Mouse (Mus musculus) naive thymus-derived CD4-positive, alpha-beta T cell, adult 2 months (primary cell): ENCODE data around the gene Slc16a3.

Source experiments
- DNase-seq: peaks from one replicate; pipeline ENCODE4 v3.0.0-alpha.2; 2011; ENCODE audit warnings: low read depth

The Slc16a3 gene

DNA sequence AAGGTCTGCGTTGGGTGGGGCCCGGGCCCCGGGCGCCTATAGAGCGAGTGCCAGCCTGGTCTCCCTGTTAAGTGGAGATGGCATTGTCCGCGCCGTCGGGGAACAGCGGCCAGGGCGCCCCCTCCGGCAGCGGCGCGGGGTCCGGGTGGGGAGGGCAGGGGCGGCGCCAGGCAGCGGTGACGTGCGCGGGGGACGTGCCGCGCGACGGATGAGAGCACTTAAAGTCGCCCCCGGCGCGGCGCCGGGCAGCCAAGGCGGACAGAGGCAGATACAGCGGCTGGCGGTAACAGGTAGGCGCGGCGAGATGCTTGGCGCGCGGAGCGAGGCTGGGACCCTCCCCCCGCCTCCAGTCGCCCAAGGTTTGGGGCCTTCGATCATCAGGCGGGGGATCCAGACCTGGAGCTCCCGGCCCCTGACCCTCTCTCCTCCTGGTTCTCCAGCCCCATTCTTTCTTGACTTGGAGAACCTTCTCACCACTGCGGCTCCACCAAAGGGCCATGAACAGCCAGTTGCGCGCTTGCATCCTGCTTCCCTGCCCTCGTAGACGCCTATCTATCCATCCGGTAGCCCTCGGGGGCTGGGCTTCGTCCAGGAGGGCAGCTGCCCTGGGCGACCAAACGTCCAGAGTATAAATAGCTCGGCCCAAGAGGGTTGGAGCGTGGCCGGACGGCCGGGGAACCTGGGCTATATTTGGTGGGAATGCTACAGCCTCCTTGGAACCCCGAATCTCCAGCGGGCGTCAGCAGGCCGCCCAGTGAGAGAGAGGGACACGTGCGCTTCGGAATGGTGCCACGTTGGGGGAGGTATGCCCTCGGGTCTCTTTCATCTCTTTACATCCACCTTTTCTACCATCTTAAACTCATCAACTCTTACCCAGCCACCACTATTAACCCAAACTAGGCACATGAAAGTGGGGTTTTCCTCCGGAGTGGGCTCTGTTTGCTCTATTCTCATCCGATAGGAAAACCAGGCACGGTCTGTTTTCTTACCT is 876 bp downstream of the Slc16a3 start:
- DNase-seq: peak; percentile 69

DNA sequence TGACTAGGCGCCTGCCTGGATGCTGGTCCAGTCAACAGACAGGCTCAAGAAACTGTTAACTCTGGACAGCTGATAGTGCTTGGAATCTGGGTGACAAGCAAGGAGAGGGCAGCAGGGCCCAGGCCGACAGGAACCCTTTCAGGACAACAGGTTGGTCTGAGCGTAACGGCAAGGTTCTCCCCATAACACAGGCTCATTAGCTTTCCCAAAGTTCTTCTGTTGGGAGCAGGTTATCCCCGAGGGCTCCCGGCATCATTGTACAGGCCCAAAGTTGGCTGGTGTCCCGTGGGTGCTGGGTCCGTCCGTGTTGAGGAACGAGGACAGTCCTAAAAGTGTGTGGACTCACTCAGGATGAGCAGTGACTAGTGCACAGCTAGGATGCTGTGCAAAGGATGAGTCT is 1.6 kb downstream of the Slc16a3 start:
- DNase-seq: no peak

DNA sequence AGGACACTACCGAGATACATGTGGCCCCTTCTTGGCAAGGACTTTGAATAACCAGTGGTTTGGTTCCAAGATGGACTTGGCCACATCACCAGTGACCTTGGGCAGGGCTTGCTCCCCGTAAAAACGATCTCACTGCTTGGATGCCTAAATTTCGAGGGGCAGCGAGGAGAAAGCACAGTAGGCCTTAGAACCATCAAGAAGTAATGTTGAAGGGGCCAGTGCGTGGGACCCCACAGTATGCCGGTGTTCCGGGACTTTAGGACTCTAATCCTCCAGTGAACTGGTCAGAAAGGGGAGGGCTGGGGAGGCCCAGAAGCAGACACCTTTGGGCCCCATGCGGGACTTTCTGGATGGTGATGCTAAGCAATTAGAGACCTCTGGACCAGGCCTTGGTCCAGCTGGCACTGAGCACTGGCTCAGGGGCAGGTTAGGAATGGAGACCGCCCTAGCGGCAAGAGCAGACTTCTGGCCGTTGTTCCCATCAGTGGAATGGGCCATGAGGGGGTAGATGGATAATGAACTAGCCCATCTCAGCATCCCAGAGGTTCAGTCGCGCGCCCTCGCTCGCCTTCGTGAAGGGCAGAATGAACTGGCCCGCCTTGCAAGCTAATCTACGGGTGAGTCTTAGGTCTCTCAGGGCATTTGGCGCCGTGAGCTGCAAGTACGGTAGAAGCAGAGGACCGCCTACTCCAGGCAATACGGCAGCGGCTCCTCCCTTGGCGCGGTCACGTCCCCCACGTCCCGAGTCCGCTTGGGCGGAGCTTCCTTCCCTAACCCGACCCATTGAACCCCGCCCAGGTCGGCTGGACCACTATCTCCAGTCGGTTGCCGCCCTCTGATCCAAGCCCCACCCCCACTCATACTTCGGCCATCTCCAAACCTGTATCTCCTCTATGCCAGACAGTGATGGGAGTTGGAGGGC is 2.3 kb downstream of the Slc16a3 start:
- peak; percentile 70 for DNase-seq

DNA sequence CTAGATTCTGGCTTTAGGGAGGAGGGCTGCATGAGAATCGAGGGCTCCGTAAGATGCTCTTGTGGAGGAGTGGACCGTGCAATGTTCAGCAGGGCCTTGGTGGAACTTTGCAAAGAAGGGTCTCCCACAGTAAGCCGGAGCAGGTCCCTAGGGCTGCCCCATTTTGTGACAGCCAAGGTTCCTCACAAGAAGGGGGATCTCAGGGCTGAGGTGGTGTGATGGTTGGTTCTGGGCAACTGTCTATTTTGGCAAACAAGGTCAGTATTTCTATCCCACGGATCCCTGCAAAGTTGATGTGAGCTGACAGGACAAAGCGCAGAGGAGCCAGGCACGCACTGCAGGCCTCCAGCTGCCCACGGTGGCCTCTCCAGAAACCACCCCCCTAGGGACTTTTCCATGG is 3.0 kb downstream of the Slc16a3 start:
- DNase-seq: no peak

DNA sequence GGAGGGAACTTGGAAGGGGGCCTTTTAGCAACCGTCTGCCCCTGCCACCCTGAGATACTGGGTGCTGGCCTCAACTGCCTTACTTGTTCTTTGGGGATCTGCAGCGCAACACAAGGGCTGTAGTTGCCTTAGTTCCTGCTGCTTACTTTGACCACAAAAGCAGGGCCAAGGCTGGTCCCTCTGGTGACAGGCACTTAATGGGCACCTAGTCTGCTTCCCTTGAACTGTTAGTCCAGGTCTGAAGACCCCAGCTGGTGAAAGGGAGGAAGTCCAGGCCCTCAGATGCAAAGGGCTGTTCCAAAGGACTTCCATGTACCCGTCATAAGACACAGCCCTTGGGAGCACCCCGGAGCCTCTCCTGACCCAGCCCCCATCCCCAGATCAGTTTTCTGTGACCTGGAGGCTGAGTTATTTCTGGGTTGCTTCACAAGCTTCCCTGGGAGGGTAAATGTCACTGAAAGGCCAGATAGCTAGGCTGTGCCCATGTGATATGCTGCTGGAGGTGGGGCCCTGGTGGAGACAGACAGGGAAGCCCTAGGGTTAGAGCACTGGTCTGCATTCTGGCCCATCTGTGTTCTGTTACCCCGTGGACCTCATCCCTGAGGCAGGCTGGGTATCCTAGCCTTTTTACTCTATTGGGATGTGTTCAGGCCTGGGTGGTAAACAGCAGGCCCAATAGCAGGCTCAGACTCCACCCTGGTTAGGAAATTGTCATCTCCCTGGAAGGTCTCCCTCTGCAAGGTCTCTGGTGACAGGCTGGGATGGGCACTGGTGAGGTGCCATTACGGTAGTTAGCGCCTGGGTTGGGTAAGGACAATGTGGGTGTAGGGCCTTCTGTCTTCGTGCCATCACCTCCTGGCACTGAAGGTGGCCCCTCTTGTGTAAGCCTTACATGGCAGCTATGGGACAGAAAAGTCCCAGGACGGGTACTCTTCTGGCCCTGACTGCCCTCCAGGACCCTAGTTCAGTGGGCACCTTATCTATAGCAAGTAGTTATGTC is 3.8 kb downstream of the Slc16a3 start:
- no peak for DNase-seq

DNA sequence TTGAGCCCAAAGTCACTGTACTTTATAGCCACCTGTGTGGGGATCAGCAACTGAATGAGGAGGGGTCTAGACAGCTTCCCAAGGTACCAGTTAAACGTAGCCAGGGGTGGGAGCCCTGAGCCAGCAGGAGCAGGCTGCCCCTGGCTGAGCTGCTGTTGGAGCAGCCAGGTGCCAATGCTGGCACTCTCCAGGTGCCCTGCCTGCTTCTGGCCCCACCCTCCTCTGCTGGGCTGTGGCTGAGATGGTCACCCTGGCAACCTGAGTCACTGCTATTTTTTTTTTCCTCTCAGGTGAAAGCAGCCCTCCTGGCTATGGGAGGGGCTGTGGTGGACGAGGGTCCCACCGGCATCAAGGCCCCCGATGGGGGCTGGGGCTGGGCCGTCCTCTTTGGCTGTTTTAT is 6.7 kb downstream of the Slc16a3 start:
- no peak for DNase-seq

DNA sequence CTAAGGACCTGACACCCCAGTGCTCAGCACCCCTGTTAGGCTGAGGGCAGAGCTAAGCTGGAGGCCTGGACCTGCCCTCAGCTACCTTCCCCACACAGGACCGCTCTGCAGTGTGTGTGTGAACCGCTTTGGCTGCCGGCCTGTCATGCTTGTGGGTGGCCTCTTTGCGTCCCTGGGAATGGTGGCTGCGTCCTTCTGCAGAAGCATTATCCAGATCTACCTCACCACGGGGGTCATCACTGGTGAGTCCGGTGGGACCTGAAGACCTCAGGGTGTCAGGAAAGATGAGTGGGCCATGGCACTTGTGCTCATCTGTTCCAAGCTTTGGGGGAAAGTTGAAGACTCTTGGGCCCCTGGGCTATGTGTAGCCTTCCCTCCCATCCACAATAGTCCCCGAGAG is 7.4 kb downstream of the Slc16a3 start:
- no peak for DNase-seq

DNA sequence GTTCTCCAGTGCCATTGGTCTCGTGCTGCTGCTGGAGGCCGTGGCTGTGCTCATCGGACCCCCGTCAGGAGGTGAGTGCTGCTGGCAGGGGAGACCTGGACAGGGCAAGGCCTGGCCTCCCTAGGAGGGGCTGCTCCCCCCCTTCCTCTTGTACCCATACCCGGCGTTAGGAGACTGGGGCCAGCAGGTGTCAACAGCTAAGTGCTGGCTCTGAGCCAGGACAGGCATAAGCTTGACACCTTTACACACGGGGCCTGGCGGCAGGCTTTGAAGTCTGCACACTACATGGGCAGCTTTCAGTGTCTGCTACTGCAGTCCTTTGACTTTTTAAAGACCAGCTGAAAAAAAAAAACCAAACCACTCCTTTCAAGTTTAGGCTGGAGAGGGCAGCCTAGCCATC is 8.8 kb downstream of the Slc16a3 start:
- DNase-seq: no peak

DNA sequence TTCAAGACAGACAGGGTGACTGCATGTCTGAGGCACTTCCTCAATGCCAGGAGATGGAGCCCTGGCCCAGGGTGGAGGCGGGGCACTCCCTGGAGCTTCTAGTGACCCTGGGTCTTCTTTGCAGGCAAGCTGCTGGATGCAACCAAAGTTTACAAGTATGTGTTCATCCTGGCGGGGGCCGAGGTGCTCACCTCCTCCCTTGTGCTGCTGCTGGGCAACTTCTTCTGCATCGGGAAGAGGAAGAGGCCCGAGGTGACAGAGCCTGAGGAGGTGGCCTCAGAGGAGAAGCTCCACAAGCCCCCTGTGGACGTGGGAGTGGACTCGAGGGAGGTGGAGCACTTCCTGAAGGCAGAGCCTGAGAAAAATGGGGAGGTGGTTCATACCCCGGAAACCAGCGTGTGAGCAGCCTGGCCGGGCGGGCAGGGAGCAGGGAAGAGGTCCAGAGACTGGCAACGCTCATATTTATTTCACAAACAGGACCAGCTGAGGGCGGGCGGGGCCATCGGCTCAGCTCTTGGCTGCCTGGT is 9.5 kb downstream of the Slc16a3 start:
- DNase-seq: no peak

DNA sequence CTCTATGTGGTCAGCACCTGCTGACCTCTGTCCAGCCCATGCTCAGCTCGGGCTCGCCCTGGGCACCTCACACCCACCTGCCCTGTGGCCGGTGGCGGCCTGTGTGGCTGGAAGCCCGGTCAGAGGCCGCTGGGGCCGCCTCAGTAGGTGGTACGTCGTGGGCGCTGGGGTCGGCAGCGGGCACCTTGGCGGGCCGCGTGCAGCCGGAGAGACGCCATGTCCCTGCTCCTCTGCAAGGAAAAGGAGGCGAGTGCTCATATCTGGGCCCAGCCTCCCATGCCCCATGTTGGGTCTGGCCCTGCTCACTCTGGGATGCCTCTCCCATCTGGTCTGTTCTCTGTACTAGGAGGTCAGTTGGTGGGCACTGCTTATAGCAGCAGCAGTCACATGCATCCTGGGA is 10.8 kb downstream of the Slc16a3 start:
- DNase-seq: no peak

DNA sequence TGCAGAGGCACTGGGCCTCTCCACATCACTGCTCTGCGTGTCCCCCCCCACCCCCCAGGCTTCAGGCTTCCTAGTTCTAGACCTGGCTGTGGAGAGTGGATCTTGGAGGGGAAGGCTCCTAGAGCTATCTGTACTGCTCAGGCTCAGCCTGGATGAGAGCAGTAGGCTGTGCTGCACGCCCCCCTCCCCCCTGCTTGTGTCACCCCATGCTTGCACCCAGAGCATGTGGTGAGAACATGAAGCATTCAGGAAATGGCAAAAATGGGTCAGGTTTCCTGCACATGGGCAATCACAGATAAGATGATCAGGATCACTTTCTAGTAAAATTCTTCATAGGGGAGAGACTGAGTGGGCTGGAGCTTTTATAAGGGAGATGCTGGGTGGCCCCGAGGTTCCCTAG is 11.3 kb downstream of the Slc16a3 start:
- DNase-seq: no peak

DNA sequence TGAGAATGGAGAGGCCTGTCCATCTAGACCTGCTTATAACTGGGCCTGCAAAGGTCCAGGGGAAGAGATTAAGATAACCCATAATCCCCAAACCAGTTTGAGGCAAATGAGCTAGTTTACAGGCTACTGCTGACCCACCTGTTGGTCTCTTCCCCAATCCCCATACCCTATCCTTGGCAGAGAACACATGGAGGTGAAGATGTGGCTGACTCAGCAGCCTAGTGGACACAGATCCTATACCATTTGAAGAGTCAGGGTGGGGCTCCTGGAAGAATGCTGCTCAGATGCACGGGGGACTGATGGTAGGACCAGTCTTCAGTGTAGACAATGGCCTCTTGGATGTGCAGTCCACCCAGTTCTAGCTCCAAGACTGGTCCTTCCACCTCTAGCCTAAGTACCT is 12.0 kb downstream of the Slc16a3 start:
- no peak for DNase-seq

DNA sequence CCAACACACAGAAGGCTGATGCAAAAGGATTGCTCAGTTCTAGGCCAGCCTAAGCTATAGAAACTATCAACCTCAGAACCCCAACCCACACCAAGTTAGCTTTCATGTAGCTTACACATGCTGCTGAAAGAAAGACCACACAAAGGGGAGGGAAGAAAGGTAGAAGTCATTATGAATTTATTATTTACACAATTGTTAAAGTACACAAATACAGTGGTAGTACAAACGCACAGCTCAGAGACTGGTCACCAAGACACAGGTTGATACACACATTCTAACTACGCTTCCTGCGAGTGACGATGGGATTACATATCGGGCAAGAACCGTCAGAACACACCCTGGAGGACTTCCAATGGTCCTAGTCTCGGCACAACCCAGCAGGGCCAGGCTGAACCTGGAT is 13.3 kb downstream of the Slc16a3 start:
- DNase-seq: no peak

DNA sequence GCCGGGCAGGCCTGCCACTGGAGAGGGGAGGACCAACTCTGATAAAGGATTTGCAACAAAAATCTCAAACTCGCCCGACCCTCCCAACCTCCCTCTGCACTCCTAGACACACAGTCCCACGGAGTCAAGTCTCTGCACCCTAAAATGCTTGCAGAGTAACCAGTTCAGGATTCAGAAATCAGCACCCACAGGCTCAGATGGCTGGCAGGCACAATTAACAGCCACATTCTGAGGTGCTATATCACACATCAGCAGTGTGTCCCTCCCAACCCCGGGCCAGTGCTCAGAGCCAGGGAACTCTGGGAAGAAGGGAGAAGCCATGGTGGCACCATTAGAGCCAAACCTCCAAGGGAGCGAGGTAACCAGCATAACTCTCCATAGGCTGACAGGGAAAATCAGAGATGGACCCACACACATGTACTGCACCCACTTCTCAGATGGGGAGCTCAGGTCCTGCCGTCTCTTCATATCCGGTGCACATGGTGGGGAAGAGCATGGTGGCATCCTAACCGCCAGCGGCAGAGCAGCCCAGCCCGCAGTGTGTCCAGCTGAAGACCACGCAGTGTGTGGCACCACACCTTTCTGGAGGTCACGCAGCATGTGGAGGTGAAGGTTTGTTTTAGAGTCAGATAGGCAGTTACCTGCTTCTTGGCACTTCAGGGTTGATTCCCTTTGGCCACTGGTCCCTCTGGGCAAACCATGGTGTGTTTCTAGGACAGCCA is 13.9 kb downstream of the Slc16a3 start:
- DNase-seq: no peak

DNA sequence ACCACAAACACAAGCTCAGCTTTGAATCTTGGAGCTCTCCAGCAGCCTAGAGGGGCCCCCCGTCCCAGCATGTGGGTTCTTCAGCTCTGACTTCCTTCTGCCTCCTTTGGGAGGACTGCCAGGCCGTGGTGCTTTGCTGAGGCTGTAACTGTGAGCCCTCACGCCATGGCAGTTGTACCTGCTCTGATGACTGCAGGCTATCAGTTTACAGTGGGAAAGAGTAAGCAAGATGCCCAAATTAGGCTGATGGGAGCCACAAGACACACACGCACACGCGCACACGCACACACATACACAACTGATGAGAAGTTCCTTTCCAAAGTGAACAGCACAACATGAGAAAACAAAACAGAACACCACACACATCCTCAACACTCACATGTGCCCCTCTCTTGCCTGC is 14.6 kb downstream of the Slc16a3 start:
- DNase-seq: no peak

DNA sequence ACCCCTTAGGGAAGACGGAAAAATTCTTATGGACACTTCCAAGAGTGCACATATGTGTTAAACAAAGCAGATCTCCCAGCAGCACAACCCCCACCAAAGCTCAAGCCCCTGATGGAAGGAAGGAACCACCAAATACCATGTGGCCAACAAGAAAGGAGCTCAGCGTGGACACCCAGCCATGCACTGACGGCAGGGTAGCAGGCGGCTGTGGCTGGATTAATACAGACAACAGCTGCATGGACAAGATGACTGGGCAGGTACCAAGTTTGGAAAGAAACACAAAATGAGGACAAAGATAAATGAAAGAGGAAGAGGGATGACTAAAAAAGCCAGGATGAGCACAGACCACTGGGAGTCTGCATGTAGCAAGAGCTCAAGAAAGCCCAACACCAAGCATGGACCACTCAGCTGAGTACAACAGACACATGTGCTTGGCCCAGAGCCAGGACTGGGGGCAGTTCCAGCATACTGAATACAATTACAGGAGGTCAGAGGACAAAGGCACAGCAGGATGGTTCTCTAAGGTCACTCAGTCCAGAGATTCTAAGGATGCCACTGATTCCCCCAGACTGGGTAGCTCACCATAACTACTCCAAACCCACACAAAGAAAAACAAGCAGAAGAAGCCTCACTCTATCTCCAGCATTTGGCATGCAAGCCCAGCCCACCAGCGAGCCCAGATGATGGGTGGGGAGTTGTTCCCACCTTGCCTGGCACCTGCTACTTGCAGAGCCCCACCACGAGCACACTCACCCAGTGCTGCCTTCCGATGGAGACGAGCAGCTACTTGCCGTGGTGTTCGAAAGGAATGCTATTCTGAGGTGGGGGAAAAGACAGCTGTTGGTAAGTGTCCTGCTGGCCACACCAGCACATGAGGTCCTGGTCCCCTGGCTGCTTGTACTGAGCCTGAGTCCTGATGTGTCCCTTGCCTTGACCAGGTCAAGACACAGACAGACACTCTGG is 16.2 kb downstream of the Slc16a3 start:
- no peak for DNase-seq

DNA sequence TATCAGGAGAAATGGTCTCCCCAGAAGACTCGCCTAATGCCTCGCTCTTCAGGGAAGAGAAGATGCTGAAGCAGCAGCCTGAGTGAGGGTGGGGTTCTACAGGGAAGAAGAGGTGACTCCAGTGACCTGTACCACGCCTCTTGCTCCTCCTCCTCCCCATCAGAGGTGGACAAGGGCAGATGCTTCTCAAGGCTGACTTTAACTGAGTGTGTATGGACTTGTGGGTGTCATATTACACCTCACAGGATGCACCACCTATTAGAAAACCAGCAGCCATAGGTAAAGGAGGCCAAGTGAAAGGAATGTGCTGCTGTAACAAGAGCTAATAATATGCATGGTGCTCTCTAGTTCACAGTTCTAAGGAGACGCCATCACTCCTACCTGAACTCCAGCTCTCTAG is 17.3 kb downstream of the Slc16a3 start:
- DNase-seq: no peak

DNA sequence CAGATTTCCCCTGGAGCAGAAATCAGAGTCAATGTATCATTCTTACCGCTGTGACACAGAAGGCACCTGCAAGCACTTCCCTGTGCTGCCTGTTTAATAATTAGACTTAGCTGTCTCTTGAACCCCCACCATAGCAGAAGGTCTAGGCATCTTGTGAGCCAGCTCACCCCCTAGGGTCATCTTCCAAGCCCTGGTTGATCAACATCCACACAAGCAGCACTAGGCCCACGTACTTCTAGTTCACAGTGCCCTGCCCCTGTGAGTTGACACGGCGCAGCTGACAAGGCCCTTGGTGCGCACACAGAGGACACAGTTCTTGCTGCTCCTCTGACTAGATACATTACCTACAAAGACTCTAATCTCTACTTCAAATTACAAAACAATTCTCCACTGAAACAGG is 21.5 kb downstream of the Slc16a3 start:
- no peak for DNase-seq

DNA sequence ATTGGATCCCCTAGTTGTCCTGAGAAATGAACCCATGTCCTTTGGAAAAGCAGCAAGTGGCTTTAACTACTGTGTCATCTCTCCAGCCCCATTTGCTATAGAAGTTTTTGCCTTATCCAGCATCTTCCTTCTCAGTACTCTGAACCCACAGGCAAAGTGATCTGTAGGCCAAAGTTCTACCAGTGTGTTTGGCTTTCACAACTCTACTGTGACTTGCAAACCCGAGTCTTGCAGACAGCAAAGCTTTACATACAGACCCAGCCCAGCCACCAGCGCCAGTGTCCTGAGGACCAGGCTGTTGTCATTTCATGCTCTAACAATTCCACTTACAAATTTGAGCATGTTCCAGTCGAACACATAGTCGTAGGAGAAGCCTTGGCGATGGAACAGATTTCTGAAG is 23.0 kb downstream of the Slc16a3 start:
- DNase-seq: no peak

DNA sequence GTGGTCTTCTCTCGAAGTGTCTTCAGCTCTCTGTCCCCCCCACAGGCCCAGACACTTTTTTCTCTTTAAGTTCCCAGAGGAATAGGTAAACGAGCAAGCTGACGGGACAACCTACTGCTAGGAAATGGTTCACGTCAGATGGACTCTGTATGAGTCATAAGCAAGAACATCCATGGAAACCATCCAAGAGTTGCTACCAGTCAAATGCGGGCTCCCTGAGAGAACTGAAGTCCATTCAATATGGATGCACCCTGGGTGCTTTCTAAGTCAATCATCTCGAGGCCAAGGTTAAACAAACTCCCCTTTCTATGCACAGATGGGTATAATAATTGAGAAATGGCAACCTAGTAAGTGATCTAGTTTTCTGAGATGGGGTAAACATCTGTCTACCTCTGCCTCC is 25.0 kb downstream of the Slc16a3 start:
- no peak for DNase-seq
